Mouse (Mus musculus) bone marrow macrophage, adult 2 months (primary cell): ENCODE data around the gene Fam241b.

Source experiments
- CTCF ChIP-seq: IDR thresholded peaks from 2 replicates; pipeline ENCODE4 v1.5.1; 2012; ENCODE audit warnings: low read depth, mild to moderate bottlenecking, low read length, moderate library complexity
- POLR2A ChIP-seq: IDR thresholded peaks from 2 replicates; pipeline ENCODE4 v1.6.1; 2012; ENCODE audit warnings: mild to moderate bottlenecking, low read depth, low read length, borderline replicate concordance

- TF ChIP-seq CTCF (no peak), POLR2A (no peak)
These were observed 5.7 kb downstream of the Fam241b start for GRCm38 (mm10) chr10:62138040-62138439.
